Mouse (Mus musculus) midbrain, embryonic 14.5 days (tissue): ENCODE results near the gene Gm11444. TPM values are rescaled to one million over a fixed set of nuclear protein-coding genes. Genes with fewer than 3 reads are reported as not detected.

Source experiments
- ATAC-seq: fragments of 200-750 bp; cut with Nextera tagmentation; 2 replicates; pipeline ENCODE4 v1.8.0; 2017; ENCODE audit warnings: moderate number of reproducible peaks, moderate library complexity; ENCODE audit not compliant: low FRiP score, low TSS enrichment
- DNase-seq: peaks from one replicate; pipeline ENCODE4 v3.0.0-alpha.2; 2015
- H3K27ac ChIP-seq: fragments of 300-500 bp; sonication (generic); replicated peaks from 2 replicates; pipeline ENCODE4 v1.5.1; 2014; ENCODE audit warnings: mild to moderate bottlenecking, low read depth, low read length, moderate library complexity
- H3K27me3 ChIP-seq: fragments of 300-500 bp; sonication (generic); 2 replicates; pipeline ENCODE4 v1.6.1; 2014; ENCODE audit warnings: low read length, control low read depth, mixed read lengths; ENCODE audit not compliant: control insufficient read depth, insufficient read depth
- H3K36me3 ChIP-seq: fragments of 300-500 bp; sonication (generic); 2 replicates; pipeline ENCODE4 v1.6.1; 2014; ENCODE audit warnings: low read length, control low read depth; ENCODE audit not compliant: control insufficient read depth, insufficient read depth
- H3K4me1 ChIP-seq: fragments of 300-500 bp; sonication (generic); 2 replicates; pipeline ENCODE4 v1.6.1; 2014; ENCODE audit warnings: mild to moderate bottlenecking, antibody characterized with exemption, low read length, control low read depth; ENCODE audit not compliant: control insufficient read depth, insufficient read depth
- H3K4me2 ChIP-seq: fragments of 300-500 bp; sonication (generic); 2 replicates; pipeline ENCODE4 v1.6.1; 2014; ENCODE audit warnings: mild to moderate bottlenecking, low read length, moderate library complexity
- H3K4me3 ChIP-seq: fragments of 300-500 bp; sonication (generic); replicated peaks from 2 replicates; pipeline ENCODE4 v1.5.1; 2014; ENCODE audit warnings: low read depth, low read length
- H3K9ac ChIP-seq: fragments of 300-500 bp; sonication (generic); replicated peaks from 2 replicates; pipeline ENCODE4 v1.6.1; 2014; ENCODE audit warnings: mild to moderate bottlenecking, low read length, moderate library complexity
- H3K9me3 ChIP-seq: fragments of 300-500 bp; sonication (generic); 2 replicates; pipeline ENCODE4 v1.6.1; 2016; ENCODE audit warnings: low read length, control low read depth, mixed read lengths; ENCODE audit not compliant: control insufficient read depth
- WGBS: fragments of 180-500 bp; shearing (Covaris S2); extraction: QIAGEN DNeasy Blood & Tissue Kit; methylation state at CpG from one replicate; pipeline ENCODE4 v1.1.7; 2014; 5-methylcytosine and 5-hydroxymethylcytosine counted together
- polyA plus RNA-seq: library from polyadenylated mRNA; unstranded; fragments of >200 nt; fragmentation: Nextera tagmentation; extraction: Ambion mirVana; gene quantifications from 2 replicates; pipeline ENCODE4 v1.2.1, GENCODE M21; 2014

Gene Gm11444
- polyA plus RNA-seq, 1 experiment from 2014 or later: not detected

- Histone ChIP-seq H3K27me3 (no peaks in the 10 kb centered on the region), H3K27ac (no peak overlapping the region), H3K4me2 (no peak overlapping the region), H3K9me3 (no peaks in the 10 kb centered on the region), H3K9ac (no peak overlapping the region), H3K4me3 (no peak overlapping the region), H3K36me3 (no peaks in the 10 kb centered on the region), H3K4me1 (no peaks in the 10 kb centered on the region)
- WGBS: 54% methylated on average over 11 of the region's 11 CpGs
- ATAC-seq: no peak
- no peak for DNase-seq
Observed at GRCm38 (mm10) chr11:85800380-85800779, 49.8 kb downstream of the Gm11444 start.

DNA sequence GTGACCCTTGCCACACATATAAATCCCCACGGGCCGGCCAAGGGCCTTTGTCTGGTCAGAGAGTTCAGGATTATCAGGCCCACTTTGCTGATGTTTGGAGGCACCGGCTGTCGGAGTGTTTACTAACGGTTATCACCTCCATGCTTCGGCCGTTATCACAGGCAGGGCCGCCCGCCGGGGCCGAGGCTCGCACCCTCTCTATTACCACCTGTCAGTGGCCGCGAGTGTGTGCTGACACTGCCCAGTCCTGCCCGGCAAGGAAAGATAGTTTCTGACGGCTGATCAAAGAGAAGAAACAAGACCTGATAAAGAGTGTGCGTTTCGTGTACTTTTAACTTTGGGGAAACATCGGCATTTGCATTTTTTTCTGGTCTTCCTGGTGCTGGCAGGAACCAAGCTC lies 50.3 kb downstream of the Gm11444 start:
- Histone ChIP-seq H3K27ac (no peak overlapping the region), H3K9ac (no peak overlapping the region), H3K9me3 (no peaks in the 10 kb centered on the region), H3K4me1 (no peaks in the 10 kb centered on the region), H3K36me3 (no peaks in the 10 kb centered on the region), H3K4me2 (no peak overlapping the region), H3K4me3 (no peak overlapping the region), H3K27me3 (no peaks in the 10 kb centered on the region)
- WGBS: 60% methylated on average over 19 of the region's 19 CpGs
- DNase-seq (no peak), ATAC-seq (no peak)

DNA sequence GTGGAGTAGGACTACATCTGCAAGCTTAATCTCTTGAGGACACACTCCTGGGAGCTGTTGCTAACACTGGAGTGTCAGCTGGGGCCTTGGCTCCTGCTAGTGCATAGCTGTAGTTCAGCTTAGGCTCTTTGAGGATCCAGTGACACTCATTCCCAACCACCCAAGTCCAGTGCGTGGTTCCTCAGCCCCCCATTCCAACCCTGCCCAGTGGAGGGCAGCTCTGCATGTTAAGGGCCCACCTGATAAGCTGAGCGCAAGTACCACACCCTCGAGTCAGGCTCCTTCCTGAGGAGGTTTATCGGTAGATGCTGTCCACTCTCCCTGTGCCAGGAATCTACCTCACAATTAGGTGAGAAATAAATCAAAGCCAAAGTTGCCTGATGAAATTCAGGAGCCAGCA lies 50.7 kb downstream of the Gm11444 start:
- Histone ChIP-seq H3K36me3 (no peaks in the 10 kb centered on the region), H3K9ac (no peak overlapping the region), H3K9me3 (no peaks in the 10 kb centered on the region), H3K4me3 (no peak overlapping the region), H3K4me1 (no peaks in the 10 kb centered on the region), H3K27me3 (no peaks in the 10 kb centered on the region), H3K27ac (no peak overlapping the region), H3K4me2 (no peak overlapping the region)
- 90% methylated on average over 4 of the region's 4 CpGs for WGBS
- ATAC-seq (no peak), DNase-seq (no peak)

Other genes with a start within 250 kb of the Gm11444 start
- 0.69 and 0.83 TPM in 2 replicates for gene Tbx2, start 17.8 kb downstream of the Gm11444 start, polyA plus RNA-seq
- 0.21 and 0.22 TPM in 2 replicates for gene Tbx4, start 36.1 kb upstream of the Gm11444 start, polyA plus RNA-seq